Mouse (Mus musculus): ENCODE measurements around the gene 2610002M06Rik. TPM values are rescaled to one million over a fixed set of nuclear protein-coding genes. Genes with fewer than 3 reads are reported as not detected.

The 2610002M06Rik gene
- polyA plus RNA-seq, 1 experiment from 2014 or later = 20.2 TPM

Other genes with a start within 250 kb of the 2610002M06Rik start
- 0.05 and 0.16 TPM in 2 replicates for gene Tbx22, start 148.4 kb downstream of the 2610002M06Rik start, polyA plus RNA-seq (2015; fragmentation: Nextera tagmentation; extraction: Ambion mirVana)
- not detected in 2 replicates for gene Tent5d, start 23.7 kb downstream of the 2610002M06Rik start, polyA plus RNA-seq (2015; fragmentation: Nextera tagmentation; extraction: Ambion mirVana)
- gene Gm732, start 132.1 kb upstream of the 2610002M06Rik start, polyA plus RNA-seq (2015; fragmentation: Nextera tagmentation; extraction: Ambion mirVana) = not detected in 2 replicates

All from hindbrain, embryonic 15.5 days (tissue).